Mouse (Mus musculus): Measurements from ENCODE around the gene Klhl31. TPM values are rescaled to one million over a fixed set of nuclear protein-coding genes. Genes with fewer than 3 reads are reported as not detected.

The Klhl31 gene
- polyA plus RNA-seq, 1 experiment = not detected

DNA sequence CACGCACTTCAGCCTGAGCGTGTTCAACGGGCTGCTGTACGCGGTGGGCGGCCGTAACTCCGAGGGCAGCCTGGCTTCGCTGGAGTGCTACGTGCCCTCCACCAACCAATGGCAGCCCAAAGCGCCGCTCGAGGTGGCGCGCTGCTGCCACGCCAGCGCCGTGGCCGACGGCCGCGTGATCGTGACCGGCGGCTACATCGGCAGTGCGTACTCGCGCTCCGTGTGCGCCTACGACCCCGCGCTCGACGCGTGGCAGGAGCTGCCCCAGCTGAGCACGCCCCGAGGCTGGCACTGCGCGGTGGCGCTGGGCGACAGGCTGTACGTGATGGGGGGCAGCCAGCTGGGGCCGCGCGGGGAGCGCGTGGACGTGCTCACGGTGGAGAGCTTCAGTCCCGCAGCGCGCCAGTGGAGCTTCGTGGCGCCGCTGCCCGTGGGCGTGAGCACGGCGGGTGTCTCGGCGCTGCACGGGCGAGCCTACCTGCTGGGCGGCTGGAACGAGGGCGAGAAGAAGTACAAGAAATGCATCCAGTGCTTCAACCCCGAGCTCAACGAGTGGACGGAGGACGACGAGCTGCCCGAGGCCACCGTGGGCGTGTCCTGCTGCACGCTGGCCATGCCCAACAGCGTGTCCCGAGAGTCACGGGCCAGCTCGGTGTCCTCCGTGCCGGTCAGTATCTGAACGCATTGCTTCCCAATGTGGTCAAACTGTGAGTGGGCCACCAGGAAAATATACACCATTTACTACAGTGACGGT is 19.1 kb downstream of the Klhl31 start:
- no peak for TF ChIP-seq GATA1 (IDR thresholded peaks at IDR 0.05; ENCODE audit: low read length)

DNA sequence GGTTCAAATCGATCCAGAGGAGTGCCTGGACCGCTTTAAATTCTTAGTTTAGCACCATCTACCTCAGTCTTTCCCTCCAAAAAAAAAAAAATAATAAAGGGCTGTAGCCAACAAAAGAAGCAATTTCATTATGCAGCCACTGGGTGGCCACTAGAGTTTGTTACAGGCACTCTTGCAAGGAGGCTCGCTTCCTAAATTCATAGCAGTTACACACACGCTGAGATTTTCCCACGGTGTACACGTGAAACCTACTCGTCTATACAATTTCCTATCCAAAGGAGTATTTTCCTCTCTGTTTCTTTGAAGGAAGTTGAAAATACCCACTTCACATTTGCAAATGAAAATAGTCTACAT is 19.6 kb downstream of the Klhl31 start:
- TF ChIP-seq GATA1 (IDR thresholded peaks at IDR 0.05; ENCODE audit: low read length) = no peak

- no peak for TF ChIP-seq GATA1 (IDR thresholded peaks at IDR 0.05; ENCODE audit: low read length)
Observed at GRCm38 (mm10) chr9:77662917-77663316, 26.6 kb downstream of the Klhl31 start.

DNA sequence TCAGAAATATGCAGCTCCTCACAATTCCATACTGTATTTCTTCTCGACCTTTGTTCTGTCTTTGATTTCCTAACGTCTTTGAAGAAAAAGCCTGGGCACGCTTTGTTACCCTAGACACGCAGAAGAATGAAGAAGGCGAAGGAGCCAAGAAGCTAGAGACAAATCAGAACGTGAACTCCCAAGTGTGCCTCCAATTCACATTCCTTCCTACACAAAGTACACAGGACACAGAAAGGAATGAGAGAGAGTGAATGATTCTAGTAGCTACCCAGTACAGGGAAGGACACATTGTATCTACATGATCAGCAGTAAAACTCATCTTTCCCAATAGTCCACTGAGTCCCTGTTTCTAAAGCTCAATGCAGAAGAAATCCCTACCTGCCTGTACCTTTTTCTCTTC is 33.8 kb downstream of the Klhl31 start:
- TF ChIP-seq GATA1 (IDR thresholded peaks at IDR 0.05; ENCODE audit: low read length) = no peak

GRCm38 (mm10) chr9:77671004-77671403 is 34.7 kb downstream of the Klhl31 start:
- no peak for TF ChIP-seq GATA1 (IDR thresholded peaks at IDR 0.05; ENCODE audit: low read length)

GRCm38 (mm10) chr9:77673218-77673617 is 36.9 kb downstream of the Klhl31 start:
- TF ChIP-seq GATA1 (IDR thresholded peaks at IDR 0.05; ENCODE audit: low read length) = no peak

DNA sequence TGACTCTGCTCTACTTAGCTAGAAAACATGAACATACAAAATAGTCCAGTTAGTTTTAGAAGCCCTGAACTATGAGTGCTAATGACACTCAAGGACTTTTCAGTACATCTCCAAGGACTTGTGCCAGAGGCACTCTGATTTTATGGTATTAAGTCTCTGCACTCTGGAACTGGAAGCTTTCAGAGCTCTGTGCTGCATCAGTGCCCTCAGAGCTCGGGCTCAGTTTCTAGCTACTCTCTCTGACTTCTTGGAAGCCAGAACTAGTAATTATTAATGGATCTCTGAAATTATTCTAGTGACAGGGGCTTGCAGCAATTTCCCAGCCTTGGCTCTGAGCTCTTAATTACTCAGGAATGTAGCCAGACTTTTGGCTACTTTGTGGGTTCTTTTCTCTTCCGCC is 37.7 kb downstream of the Klhl31 start:
- no peak for TF ChIP-seq GATA1 (IDR thresholded peaks at IDR 0.05; ENCODE audit: low read length)

DNA sequence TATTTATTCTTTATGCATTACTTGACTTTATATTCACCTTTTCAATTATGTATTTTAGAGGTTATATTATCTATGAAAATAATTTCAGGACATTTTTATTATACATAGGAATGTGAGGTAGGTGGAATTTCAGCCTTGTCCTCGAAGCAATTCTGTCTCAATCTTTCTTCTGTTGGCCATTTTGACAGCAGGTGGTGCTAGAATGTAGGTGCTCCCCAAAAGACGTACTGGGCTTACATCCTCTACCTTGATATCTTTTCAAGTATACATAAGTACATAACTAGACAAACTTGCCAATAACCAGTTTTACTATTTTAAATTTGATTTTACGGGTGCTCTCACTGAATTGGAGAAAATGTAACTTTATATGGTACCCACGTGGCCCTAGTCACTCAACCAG is 48.6 kb downstream of the Klhl31 start:
- TF ChIP-seq GATA1 (IDR thresholded peaks at IDR 0.05; ENCODE audit: low read length) = no peak

DNA sequence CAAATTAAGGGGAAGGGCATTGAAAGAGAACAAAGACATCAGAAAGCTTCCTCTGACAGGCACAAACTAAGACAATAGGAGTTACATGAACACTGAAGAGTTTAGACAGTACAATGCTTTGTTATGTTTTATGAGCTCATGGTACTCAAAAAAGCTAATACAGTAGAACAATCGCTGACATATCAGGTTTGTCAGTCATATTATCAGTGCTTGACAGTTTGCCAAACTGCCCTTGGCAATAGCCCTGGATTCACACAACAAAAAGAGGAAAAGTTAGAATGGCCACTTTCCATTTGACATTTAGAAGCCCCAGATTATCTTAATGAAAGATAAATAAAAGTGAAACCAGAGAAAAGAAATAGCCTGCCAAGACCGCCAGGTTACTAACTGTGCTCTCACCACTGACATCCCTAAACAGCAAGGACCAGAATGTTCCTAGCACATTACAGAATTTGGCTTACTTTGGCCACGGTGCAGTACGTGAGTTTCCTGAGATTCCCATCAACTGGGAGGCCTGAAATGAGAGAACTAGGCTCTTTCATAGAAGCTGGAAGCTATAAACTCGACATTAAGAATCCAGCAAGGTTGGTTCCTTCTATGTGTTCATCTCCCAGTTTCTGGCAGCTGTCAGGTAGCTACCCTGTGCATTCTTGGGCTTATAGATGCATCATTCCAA is 49.7 kb downstream of the Klhl31 start:
- TF ChIP-seq GATA1 (IDR thresholded peaks at IDR 0.05; ENCODE audit: low read length) = no peak

- no peak for TF ChIP-seq GATA1 (IDR thresholded peaks at IDR 0.05; ENCODE audit: low read length)
Observed at GRCm38 (mm10) chr9:77692707-77693106, 56.4 kb downstream of the Klhl31 start.

DNA sequence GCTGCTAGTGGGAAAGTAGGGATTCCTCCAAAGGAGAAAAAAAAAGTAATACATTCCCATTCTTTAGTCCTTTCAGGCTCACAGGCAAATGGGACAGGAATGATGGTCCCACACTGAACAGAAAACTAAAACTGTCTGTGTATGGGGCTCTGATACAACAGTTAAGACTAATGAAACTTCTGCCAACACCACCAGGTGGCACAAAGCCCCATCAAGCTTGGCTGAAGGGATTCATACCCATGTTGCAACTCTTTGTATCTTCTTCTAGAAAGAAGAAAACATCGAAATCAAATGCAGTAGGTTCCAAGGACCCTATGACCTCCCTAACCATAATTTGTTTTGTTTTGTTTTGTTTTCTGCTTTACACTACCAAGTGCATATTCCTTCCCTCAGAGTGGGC is 57.1 kb downstream of the Klhl31 start:
- TF ChIP-seq GATA1 (IDR thresholded peaks at IDR 0.05; ENCODE audit: low read length) = no peak

DNA sequence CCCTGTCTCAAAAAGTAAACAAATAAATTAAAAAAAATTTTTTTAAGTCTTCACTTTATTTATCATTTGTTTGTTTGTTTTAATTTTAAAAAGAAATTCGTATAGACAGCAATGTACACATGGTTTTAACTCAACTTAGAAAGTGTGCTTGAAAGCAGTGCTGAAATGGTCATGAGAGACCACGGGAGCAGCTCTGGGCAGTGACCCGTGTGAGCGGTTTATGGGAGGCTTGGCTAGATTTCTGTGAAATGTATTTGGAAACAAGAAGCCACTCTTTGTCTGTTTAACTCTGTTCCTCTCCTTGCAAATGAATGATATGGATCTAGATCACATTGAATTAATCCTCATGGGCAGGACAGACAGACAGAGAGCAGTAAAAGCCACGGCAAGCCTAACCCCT is 59.3 kb downstream of the Klhl31 start:
- no peak for TF ChIP-seq GATA1 (IDR thresholded peaks at IDR 0.05; ENCODE audit: low read length)

DNA sequence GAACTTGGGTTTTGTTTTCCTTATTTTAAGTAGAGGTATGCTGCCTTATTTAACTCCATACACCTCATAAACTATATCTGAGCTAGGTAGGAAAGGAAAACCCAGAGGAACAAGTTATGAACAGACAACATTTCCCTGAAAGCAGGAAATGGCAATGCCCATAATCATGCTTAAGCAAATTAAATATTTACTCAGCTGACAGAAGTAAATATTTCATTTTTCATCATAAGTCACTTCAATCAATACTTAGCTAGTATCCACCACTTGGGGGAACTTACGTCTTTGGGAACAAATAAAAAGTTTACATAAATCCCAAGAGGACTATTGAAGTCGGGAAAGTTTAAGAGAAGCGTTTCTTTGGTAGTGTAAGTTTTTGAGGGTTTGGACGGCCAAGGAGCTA is 67.2 kb downstream of the Klhl31 start:
- TF ChIP-seq GATA1 (IDR thresholded peaks at IDR 0.05; ENCODE audit: low read length) = no peak

DNA sequence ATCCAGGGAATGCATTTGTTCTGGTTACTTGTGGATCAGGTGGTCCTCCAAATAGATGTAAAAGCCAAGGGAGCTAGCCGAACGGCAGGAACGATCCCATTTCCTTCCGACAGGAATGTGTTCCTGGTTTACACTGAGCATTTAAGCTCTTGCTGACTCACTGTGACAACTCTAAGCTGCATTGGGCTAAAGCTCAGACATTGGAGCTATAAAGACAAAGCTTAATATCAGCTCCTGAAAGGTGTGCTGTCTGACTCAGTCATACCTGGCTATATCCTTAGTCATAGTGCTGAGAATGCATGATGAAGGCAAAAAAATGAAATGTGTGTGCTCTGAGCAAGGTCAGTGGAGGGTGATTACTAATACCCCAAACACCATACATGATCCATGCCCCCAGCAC is 67.8 kb downstream of the Klhl31 start:
- TF ChIP-seq GATA1 (IDR thresholded peaks at IDR 0.05; ENCODE audit: low read length) = no peak

DNA sequence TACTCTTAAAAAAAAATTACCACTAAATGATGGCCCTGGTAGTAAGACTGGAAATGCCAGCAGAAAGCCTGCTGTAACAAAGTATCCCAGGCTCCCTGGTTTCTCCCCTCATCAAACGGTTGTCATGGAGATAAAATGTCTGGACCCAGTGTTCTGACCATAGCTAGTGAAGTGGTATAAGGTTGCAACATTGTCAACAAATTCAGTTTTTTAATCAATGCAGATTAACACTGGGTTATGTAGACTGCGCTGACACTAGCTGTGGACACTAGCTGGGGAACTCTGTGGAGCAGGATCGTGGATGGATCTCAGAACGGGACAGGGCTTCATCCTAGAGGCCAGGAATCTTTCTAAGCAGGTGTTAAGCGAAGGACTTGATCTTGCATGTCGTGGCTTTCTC is 70.2 kb downstream of the Klhl31 start:
- no peak for TF ChIP-seq GATA1 (IDR thresholded peaks at IDR 0.05; ENCODE audit: low read length)

DNA sequence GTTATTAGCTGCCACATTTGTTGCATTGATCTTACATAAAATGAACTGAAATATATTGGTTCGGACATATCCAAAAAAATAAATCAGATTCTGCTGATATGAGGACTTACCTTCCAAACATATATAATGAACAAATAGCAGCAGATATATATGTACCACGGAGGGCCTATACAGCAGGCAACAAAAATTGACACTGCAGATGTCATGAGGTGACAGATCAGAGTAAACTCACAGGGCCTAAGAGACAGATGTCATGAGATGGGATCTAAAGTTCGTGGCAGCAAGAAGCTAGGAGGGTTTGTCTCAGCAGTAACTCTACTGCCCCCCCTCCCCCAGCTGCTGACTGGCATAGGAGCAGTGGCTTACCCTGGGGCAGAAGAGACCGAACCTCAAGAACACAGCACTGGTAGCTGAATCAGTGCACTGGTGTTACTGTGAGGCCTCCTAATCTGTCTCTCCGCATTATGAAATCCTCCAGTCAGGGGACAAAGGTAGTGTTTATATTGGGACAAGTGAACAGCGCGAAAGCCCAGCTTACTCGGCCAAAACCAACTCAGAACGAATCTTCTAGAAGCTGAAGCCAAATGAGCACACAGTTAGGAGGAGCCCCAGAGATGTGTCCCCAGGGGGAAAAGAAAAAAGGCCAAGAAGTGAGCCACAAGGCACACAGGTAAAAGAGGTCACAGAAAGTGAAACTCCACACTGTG is 71.3 kb downstream of the Klhl31 start:
- TF ChIP-seq GATA1 (IDR thresholded peaks at IDR 0.05; ENCODE audit: low read length) = no peak

DNA sequence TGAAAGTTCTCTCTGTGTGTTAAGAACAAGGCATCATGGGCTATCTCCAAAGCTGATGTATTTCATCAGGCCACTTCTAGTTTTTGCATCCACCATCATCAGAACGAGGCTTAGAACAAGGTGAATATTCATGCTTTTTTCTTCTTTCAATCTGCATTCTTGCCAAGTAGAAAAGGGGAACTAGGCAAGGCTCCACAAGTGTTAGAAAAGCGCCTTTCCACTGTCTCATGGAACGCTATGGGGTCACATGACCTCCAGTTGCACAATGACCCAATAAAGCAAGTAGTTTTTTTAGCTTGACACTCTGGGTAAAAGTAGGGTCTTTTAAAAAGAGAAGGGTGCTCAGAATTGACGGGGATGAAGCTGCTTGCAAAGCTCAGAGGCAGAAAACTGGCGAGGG is 72.7 kb downstream of the Klhl31 start:
- no peak for TF ChIP-seq GATA1 (IDR thresholded peaks at IDR 0.05; ENCODE audit: low read length)

Other genes starting within 250 kb of the Klhl31 start
- not detected in 2 replicates for gene Lrrc1, start 91.6 kb upstream of the Klhl31 start, polyA plus RNA-seq (2012)
- gene Gclc, start 118.0 kb downstream of the Klhl31 start, polyA plus RNA-seq (2012) = 21.3 and 23.9 TPM in 2 replicates